Mouse (Mus musculus): Measurements from ENCODE around the gene Arl4d.

The Arl4d gene

GRCm38 (mm10) chr11:101680634-101681325 lies 15.4 kb downstream of the Arl4d start:
- no peak for DNase-seq

- no peak for DNase-seq
Measured at GRCm38 (mm10) chr11:101681968-101682367, 16.6 kb downstream of the Arl4d start.

- no peak for DNase-seq
Measured at GRCm38 (mm10) chr11:101682410-101682960, 17.1 kb downstream of the Arl4d start.

- peak; percentile 93 for DNase-seq
Measured at GRCm38 (mm10) chr11:101687351-101688301, 22.3 kb downstream of the Arl4d start.

GRCm38 (mm10) chr11:101689701-101690113 lies 24.4 kb downstream of the Arl4d start:
- peak; percentile 89 for DNase-seq

- DNase-seq: no peak
Measured at GRCm38 (mm10) chr11:101690326-101690725, 25.0 kb downstream of the Arl4d start.

GRCm38 (mm10) chr11:101695906-101696661 lies 30.7 kb downstream of the Arl4d start:
- DNase-seq: peak; percentile 46

GRCm38 (mm10) chr11:101697156-101697861 lies 32.0 kb downstream of the Arl4d start:
- DNase-seq: no peak

- no peak for DNase-seq
Measured at GRCm38 (mm10) chr11:101698114-101698513, 32.8 kb downstream of the Arl4d start.

GRCm38 (mm10) chr11:101699556-101699955 lies 34.2 kb downstream of the Arl4d start:
- no peak for DNase-seq

GRCm38 (mm10) chr11:101699991-101700390 lies 34.6 kb downstream of the Arl4d start:
- no peak for DNase-seq

GRCm38 (mm10) chr11:101700446-101700845 lies 35.1 kb downstream of the Arl4d start:
- DNase-seq: peak; percentile 63

- no peak for DNase-seq
Measured at GRCm38 (mm10) chr11:101704081-101704480, 38.7 kb downstream of the Arl4d start.

- no peak for DNase-seq
Measured at GRCm38 (mm10) chr11:101706764-101707448, 41.6 kb downstream of the Arl4d start.

GRCm38 (mm10) chr11:101708482-101708881 lies 43.1 kb downstream of the Arl4d start:
- DNase-seq: no peak

- no peak for DNase-seq
Measured at GRCm38 (mm10) chr11:101712811-101713210, 47.5 kb downstream of the Arl4d start.

GRCm38 (mm10) chr11:101714012-101714411 lies 48.7 kb downstream of the Arl4d start:
- DNase-seq: no peak

Data from layer of hippocampus, adult 9-11 months (tissue).